Mouse (Mus musculus) stomach, embryonic 15.5 days (tissue): ENCODE results near the gene Camk2n2. TPM values are rescaled to one million over a fixed set of nuclear protein-coding genes. Genes with fewer than 3 reads are reported as not detected.

Experiments
- microRNA counts: library from miRNA; unstranded; fragments of <30 nt; microRNA quantifications from one replicate; lab custom pipeline; 2016
- microRNA-seq: library from miRNA; unstranded; fragments of <30 nt; microRNA quantifications from one replicate; pipeline ENCODE4, GENCODE M21; 2016
- polyA plus RNA-seq: library from polyadenylated mRNA; unstranded; fragments of >200 nt; fragmentation: Nextera tagmentation; extraction: Ambion mirVana; gene quantifications from 2 replicates; pipeline ENCODE4 v1.2.1, GENCODE M21; 2015

Gene Camk2n2
- polyA plus RNA-seq, 1 experiment from 2014 or later, result 1.4 TPM

MicroRNA genes within 50 kb of the gene (microRNA counts, 519-probe panel; counts per million panel counts)
- microRNA mmu-miR-1224 (lab: Ali Mortazavi, UCI), result 2,364 counts per million, percentile 49 among the panel's probes with 10 or more counts

Small RNA genes lying within 50 kb of the gene (microRNA-seq; reads per million reads assigned to microRNA genes)
- 13.9 reads per million, percentile 30 among the genes with 10 or more reads in this experiment for gene Mir1224

Other genes with a start within 250 kb of the Camk2n2 start
- 46.8 and 50.7 TPM in 2 replicates for gene Abcc5, start 194.9 kb downstream of the Camk2n2 start, polyA plus RNA-seq
- gene Eif2b5, start 122.5 kb downstream of the Camk2n2 start, polyA plus RNA-seq, result 90.2 and 95.0 TPM in 2 replicates
- 21.2 and 26.9 TPM in 2 replicates for gene Dvl3, start 104.3 kb downstream of the Camk2n2 start, polyA plus RNA-seq
- gene Ap2m1, start 85.8 kb downstream of the Camk2n2 start, polyA plus RNA-seq, result 518 and 580 TPM in 2 replicates
- gene Abcf3, start 72.7 kb downstream of the Camk2n2 start, polyA plus RNA-seq, result 50.6 and 65.0 TPM in 2 replicates
- gene Vwa5b2, start 31.8 kb downstream of the Camk2n2 start, polyA plus RNA-seq, result 5.5 and 7.3 TPM in 2 replicates
- 31.6 and 32.3 TPM in 2 replicates for gene Eef1akmt4, start 9.7 kb downstream of the Camk2n2 start, polyA plus RNA-seq
- gene Gm49333, start 9.7 kb downstream of the Camk2n2 start, polyA plus RNA-seq, result 0.15 TPM in 1 of 2 replicates, not detected in the other
- gene Alg3, start 9.6 kb downstream of the Camk2n2 start, polyA plus RNA-seq, result 38.3 and 39.6 TPM in 2 replicates
- 2.0 and 2.7 TPM in 2 replicates for gene Ece2, start 8.5 kb upstream of the Camk2n2 start, polyA plus RNA-seq
- 265 and 291 TPM in 2 replicates for gene Psmd2, start 30.4 kb upstream of the Camk2n2 start, polyA plus RNA-seq
- gene Eif4g1, start 47.0 kb upstream of the Camk2n2 start, polyA plus RNA-seq, result 168 and 190 TPM in 2 replicates
- gene Fam131a, start 72.0 kb upstream of the Camk2n2 start, polyA plus RNA-seq, result 8.5 and 9.1 TPM in 2 replicates
- gene Polr2h, start 96.4 kb upstream of the Camk2n2 start, polyA plus RNA-seq, result 95.7 and 97.3 TPM in 2 replicates
- 15.3 and 20.2 TPM in 2 replicates for gene Clcn2, start 96.5 kb upstream of the Camk2n2 start, polyA plus RNA-seq
- 4.0 and 4.7 TPM in 2 replicates for gene Chrd, start 111.8 kb upstream of the Camk2n2 start, polyA plus RNA-seq
- 1.0 and 1.1 TPM in 2 replicates for gene Thpo, start 113.2 kb upstream of the Camk2n2 start, polyA plus RNA-seq